Mouse (Mus musculus) B cell, adult 2 months (primary cell): ENCODE measurements at regions not wholly inside any gene's neighbourhood (a gene's known extent, or its start where the extent isn't known, plus 50 kb on each side); places are given as distances from the start of the nearest gene placed in this dataset.
A peak's percentile ranks its signal among the peaks of the same experiment; 100 is the strongest.

Experiments used
- DNase-seq, 2 experiments: peaks; one replicate each; pipeline ENCODE4 v3.0.0; 2022

GRCm38 (mm10) chr15:84616880-84617279, 52.5 kb upstream of the Prr5 start:
- peak; percentile 89 for DNase-seq

GRCm38 (mm10) chr15:84613536-84614527, 55.6 kb upstream of the Prr5 start:
- peak; percentile 95 for DNase-seq

- no peak for DNase-seq
These were observed 55.3 kb upstream of the Rtl6 start for GRCm38 (mm10) chr15:84612961-84613360.

GRCm38 (mm10) chr15:84609825-84610442, 52.3 kb upstream of the Rtl6 start:
- peak; percentile 58 to 62 for DNase-seq

- no peak for DNase-seq
These were observed 51.4 kb upstream of the Rtl6 start for GRCm38 (mm10) chr15:84609063-84609462.
